Mouse (Mus musculus): Measurements from ENCODE around the gene Pprc1.

Gene Pprc1

DNA sequence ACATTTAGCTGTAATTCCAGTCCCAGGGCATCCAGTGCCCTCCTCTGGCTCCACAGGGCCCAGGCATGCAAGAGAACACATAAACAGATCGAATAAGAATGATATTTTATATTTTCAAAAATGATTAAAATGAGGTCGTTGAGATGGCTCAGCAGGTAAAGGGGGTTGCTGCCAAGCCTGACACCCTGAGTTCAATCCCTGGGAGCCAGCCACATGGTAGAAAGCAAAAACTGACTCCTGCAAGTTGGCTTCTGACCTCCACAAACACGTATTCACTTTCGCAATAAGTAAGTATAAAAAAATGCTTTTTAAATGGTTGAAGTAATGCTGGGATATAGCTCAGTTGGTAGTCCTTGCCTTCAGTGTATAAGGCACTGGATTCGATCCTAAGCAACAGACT is 66.1 kb downstream of the Pprc1 start:
- DNase-seq (ENCODE audit: low read depth, low spot score): no peak

DNA sequence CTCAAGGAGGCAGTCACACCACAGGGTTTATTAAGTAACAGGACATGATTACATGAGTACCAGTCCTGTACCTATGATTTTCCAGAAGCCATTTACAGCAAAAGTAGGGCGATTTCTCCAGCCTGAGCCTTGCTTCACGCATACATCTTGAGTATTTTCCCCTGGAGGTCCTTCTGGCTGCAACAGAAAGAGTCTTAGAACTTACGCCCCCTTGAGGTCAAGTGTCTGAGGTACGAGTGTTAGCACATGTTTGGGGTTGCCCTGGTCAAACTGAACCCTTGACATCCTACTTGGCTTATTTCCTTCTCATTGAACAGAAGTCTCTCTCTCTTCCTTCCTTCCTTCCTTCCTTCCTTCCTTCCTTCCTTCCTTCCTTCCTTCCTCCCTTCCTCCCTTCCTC is 69.9 kb downstream of the Pprc1 start:
- no peak for DNase-seq (ENCODE audit: low read depth, low spot score)

DNA sequence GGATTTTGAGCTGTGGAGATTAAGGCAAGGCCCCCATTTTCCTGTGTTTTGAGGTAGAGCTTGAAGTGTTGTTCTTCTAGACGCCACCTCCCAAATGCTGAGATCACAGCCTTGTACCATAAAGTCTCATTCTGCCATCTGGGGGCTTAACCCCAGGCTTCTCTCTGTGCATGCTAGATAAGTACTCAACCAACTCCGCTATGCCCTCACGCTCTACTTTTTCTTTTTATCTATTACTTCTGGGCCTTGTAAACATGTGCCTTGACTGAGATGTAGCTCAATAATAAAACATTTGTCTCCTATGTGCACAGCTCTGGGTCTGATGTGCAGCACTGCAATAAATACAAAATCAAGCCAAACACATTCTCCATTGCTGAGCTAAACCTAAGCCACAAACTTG is 74.8 kb downstream of the Pprc1 start:
- no peak for DNase-seq (ENCODE audit: low read depth, low spot score)

DNA sequence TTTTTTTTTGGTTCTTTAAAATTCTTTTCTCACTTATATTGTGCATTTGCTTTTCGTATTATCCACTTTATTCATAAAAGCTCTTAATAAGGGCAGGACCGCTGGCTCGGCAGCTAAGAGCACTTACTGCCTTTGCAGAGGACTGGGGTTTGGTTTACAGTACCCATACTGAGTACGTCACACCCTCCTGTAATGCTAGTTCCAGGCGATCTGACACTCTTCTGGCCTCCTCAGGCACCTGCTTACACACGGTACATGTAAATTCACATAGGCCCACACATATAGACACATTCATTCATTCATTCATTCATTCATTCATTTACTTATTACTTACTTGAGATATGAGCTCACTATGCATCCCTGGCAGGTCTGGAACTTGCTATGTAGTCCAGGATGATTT is 76.2 kb downstream of the Pprc1 start:
- DNase-seq (ENCODE audit: low read depth, low spot score): no peak

All from embryo, embryonic 11.5 days (tissue).